Mouse (Mus musculus): ENCODE data around the gene Plekhg6. TPM values are rescaled to one million over a fixed set of nuclear protein-coding genes. Genes with fewer than 3 reads are reported as not detected.

Gene Plekhg6
- polyA plus RNA-seq (2015; fragmentation: Nextera tagmentation; extraction: Ambion mirVana), result 0.18 and 0.23 TPM in 2 replicates

DNA sequence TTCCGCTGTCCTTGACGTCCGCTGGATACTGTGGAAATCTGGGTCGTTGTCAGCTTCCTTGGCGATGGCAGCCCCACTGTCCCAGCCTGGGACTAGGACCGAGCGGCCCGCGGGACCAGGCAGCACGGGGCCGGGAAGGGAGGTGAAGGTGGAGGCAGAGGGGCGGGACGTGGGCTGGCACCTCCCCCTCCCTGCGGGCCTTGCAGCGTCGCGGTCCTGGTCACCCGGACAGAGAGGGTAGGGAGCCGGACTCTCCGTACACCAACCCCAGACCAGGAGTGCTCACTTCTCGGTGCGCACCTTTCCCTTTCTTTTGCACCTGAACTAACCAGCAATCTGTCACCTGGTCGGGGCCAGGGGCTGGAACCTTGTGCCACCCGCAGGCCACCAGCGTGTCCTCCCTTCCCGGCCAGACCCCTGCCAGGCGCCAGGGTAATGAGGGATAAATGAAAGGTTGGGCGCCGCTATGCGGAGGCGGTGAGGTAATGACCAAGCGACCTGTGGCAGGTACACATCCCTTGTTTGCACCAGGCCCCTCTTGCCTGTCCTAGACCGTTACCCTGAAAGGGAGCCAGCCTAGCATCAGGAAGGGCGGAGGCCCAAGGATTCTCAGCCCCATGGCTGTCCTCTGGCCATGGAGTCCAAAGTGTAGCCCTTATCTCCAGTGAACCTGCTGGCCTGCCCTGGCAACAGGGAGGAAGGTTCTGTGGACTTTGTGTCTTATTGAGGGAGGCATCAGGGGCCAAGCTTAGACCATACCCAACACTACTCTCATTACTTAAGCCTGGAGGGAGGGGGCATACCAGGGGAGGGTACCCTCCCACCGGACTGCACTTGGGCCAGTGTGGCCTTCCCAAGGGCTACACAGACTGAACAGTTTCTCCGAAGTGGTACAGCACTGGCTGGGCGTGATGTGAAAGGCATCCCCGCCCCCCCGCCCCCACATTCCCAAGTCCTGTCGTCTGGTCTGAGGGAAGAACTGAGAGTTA, at the start of gene Plekhg6:
Gene Plekhg6 (minus strand): TSS at position 422 of the 989 bp plus-strand sequence.

DNA sequence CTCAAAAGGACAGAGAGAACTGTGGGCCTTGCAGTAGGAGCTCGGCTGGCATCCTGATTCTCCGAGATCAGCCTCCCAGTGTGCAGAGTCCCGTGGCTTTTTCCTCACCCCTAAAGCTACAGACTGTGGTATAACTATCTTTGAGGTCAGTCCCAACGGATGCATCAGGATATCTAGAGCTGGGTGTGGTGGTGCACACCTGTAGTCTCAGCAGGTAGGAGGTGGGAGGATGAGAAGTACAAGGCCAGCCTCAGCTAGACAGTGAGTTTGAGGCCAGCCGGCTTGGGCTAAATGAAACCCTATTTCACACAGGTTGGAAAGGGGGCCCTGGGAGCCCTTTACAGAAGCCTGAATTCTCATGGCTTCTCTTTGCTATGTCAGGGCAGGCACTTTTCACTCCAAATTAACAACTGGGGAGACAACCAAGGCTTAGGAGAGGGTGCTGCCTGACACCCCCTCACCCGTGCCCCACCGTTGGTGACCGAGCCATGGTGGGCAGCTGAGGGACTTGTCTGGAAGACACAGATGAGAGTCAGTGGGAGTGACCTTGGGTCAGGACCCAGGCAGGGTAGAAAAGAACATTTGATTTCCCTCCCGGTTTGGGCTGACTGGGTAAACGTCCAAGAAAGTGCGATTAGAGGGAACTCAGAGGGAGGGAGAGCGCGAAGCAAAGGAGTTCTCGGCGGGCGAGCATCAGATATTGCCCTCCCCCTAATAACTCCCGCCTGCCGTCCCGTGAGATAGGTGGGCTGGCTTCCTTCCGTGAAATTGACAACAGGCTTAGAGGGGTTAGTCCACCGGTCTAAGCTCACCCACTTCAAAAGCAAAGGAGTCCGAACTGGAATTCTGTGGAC, 31.6 kb downstream of the Plekhg6 start, which contains the start of gene Tnfrsf1a:
Gene Tnfrsf1a (plus strand): TSS at position 642 of the 854 bp plus-strand sequence.

DNA sequence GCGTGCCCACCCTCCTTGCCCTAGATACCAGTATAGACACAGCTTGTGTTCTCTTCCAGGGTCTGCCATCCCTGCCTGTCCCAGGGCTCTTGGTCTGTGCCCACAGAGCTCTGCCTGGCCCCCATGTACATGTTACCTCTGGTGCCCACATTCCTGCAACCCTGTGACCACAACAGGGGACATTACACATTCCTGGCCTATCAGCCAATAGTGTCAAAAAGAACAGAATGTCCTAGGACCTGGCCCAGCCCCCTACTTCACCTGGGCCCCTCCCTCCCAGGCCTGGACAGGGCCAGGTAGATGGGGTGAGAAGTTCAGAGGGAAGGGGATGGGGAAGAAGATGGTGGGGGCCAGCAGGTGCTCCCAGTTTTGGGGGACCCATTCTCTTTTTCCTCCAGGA, 60.3 kb downstream of the Plekhg6 start, which contains the start of gene Scnn1a:
Gene Scnn1a (plus strand): TSS at position 337 of the 400 bp plus-strand sequence.

DNA sequence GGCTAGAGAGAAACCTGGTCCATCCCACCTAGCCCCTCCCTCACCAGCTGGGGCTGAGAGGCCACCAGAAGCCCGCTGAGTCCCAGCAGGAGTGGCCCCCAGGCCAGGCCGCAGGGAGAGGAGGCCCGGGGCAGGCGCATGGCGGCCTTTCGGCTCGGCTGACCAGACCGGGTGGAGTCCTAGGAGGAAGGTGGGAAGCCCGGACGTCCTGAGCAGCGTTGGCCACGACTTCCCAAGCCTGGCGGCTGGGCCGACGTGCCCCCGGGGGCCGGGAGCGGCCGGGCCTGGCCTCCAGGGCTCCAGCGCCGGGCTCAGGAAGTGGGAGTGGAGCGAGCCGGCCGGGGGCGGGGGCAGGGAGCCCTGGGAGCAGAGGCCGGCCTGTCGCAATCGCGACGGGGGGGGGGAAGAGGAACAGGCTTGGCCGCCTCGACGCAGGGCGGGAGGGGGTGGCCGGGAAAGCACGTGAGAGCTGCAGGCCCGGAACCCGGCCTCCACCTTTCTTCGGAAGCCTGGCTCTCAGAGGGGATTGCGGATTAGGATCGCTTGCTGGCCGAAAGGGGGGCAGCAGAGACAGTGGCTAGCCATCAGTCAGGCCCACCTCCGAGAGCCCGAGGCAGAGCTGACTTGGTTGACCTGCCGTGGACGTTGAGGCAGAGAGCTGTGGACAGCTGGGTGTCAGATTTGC, 66.9 kb downstream of the Plekhg6 start, which contains the start of gene Ltbr:
Gene Ltbr (minus strand): TSS at position 340 of the 685 bp plus-strand sequence.

Other genes starting within 250 kb of the Plekhg6 start
- gene Nop2, start 248.9 kb downstream of the Plekhg6 start, polyA plus RNA-seq (2015; fragmentation: Nextera tagmentation; extraction: Ambion mirVana), result 37.5 and 39.7 TPM in 2 replicates
- gene Iffo1, start 235.6 kb downstream of the Plekhg6 start, polyA plus RNA-seq (2015; fragmentation: Nextera tagmentation; extraction: Ambion mirVana), result 24.5 and 27.5 TPM in 2 replicates
- 1,880 and 2,030 TPM in 2 replicates for gene Gapdh, start 214.3 kb downstream of the Plekhg6 start, polyA plus RNA-seq (2015; fragmentation: Nextera tagmentation; extraction: Ambion mirVana)
- gene Ncapd2, start 189.1 kb downstream of the Plekhg6 start, polyA plus RNA-seq (2015; fragmentation: Nextera tagmentation; extraction: Ambion mirVana), result 17.6 and 23.0 TPM in 2 replicates
- gene Mrpl51, start 189.0 kb downstream of the Plekhg6 start, polyA plus RNA-seq (2015; fragmentation: Nextera tagmentation; extraction: Ambion mirVana), result 166 and 188 TPM in 2 replicates
- gene Vamp1, start 165.2 kb downstream of the Plekhg6 start, polyA plus RNA-seq (2015; fragmentation: Nextera tagmentation; extraction: Ambion mirVana), result 148 and 157 TPM in 2 replicates
- gene Tapbpl, start 148.9 kb downstream of the Plekhg6 start, polyA plus RNA-seq (2015; fragmentation: Nextera tagmentation; extraction: Ambion mirVana), result 7.7 and 9.3 TPM in 2 replicates
- 2.5 TPM in 2 replicates for gene Cd27, start 143.8 kb downstream of the Plekhg6 start, polyA plus RNA-seq (2015; fragmentation: Nextera tagmentation; extraction: Ambion mirVana)
- not detected in 2 replicates for gene Tuba3a, start 94.8 kb downstream of the Plekhg6 start, polyA plus RNA-seq (2015; fragmentation: Nextera tagmentation; extraction: Ambion mirVana)
- gene Ltbr, start 66.9 kb downstream of the Plekhg6 start, polyA plus RNA-seq (2015; fragmentation: Nextera tagmentation; extraction: Ambion mirVana), result 17.2 and 19.2 TPM in 2 replicates
- 1.2 and 1.6 TPM in 2 replicates for gene Scnn1a, start 60.1 kb downstream of the Plekhg6 start, polyA plus RNA-seq (2015; fragmentation: Nextera tagmentation; extraction: Ambion mirVana)
- gene Tnfrsf1a, start 31.4 kb downstream of the Plekhg6 start, polyA plus RNA-seq (2015; fragmentation: Nextera tagmentation; extraction: Ambion mirVana), result 16.0 and 20.3 TPM in 2 replicates
- 175 and 216 TPM in 2 replicates for gene Cd9, start 114.0 kb upstream of the Plekhg6 start, polyA plus RNA-seq (2015; fragmentation: Nextera tagmentation; extraction: Ambion mirVana)
- 21.2 and 23.3 TPM in 2 replicates for gene Vwf, start 166.0 kb upstream of the Plekhg6 start, polyA plus RNA-seq (2015; fragmentation: Nextera tagmentation; extraction: Ambion mirVana)

All from neural tube, postnatal 0 days (tissue).